Comparison of ENCODE assay signal across 35 mouse cellular contexts in the genomic region with DNA sequence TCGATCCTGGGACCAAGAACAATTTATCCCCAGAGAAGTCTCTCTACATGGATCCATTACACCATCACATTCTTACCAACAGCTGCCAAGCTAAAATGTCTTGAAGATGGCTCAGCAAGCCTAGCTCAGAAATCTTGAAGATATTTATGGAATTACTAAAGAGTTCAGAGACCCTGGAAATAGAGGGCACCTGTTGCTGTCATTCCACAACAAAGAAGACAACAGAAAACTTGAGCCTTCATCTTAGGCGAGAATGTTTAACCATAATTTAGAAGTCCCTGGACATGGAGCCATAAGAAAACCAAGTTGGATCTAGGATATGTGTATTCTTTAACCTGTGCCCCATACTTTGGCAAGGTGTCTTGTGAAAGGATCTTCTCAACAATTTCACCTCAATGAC.
"Had no signal": no experiment of that assay in that cellular context is flagged by ENCODE, and none has a peak within 500 bp of the region (broad histone marks: within the 10 kb centered on the region; RNA-seq: fewer than 3 reads in every experiment).

No protein-coding gene starts in this region.

- DNase-seq: heart, postnatal 10 days; heart, postnatal 14 days; heart, postnatal 36 days; heart, postnatal 4 days; kidney, adult 11 months; kidney, adult 18-20 months; kidney, adult 2 months; kidney, adult 8-10 months; kidney, adult 9 months; kidney, postnatal 10 days; kidney, postnatal 14 days; kidney, postnatal 25 days; kidney, postnatal 36 days; kidney, postnatal 4 days; layer of hippocampus, adult 9-11 months; layer of hippocampus, postnatal 36 days had no signal

- ATAC-seq: hindbrain, embryonic 16.5 days; hindbrain, postnatal 0 days; inflammation-experienced regulatory T-cells, adult 6 months; intestine, embryonic 15.5 days; intestine, embryonic 16.5 days; intestine, postnatal 0 days had no signal

- H3K4me3 ChIP-seq: heart, embryonic 10.5 days; heart, embryonic 12.5 days; heart, embryonic 13.5 days; heart, embryonic 15.5 days; hindbrain, embryonic 10.5 days; hindbrain, embryonic 12.5 days; hindbrain, embryonic 13.5 days; hindbrain, embryonic 15.5 days; intestine, embryonic 15.5 days; kidney, embryonic 15.5 days; layer of hippocampus, adult 2 months had no signal

- H3K27ac ChIP-seq: heart, embryonic 10.5 days; heart, embryonic 15.5 days; hindbrain, embryonic 10.5 days; hindbrain, embryonic 12.5 days; hindbrain, embryonic 13.5 days; hindbrain, embryonic 14.5 days; hindbrain, embryonic 15.5 days; hindbrain, postnatal 0 days; intestine, embryonic 15.5 days; kidney, embryonic 15.5 days; kidney, postnatal 0 days; layer of hippocampus, adult 2 months had no signal

- H3K9me3 ChIP-seq: heart, embryonic 10.5 days; heart, embryonic 12.5 days; heart, embryonic 13.5 days; heart, embryonic 15.5 days; hindbrain, embryonic 10.5 days; hindbrain, embryonic 12.5 days; hindbrain, embryonic 13.5 days; hindbrain, embryonic 15.5 days; intestine, embryonic 15.5 days; kidney, embryonic 15.5 days had no signal

- H3K36me3 ChIP-seq: heart, embryonic 10.5 days; heart, embryonic 12.5 days; heart, embryonic 13.5 days; heart, embryonic 15.5 days; hindbrain, embryonic 10.5 days; hindbrain, embryonic 12.5 days; hindbrain, embryonic 13.5 days; hindbrain, embryonic 15.5 days; intestine, embryonic 15.5 days; kidney, embryonic 15.5 days had no signal

- H3K4me2 ChIP-seq: heart, embryonic 11.5 days; heart, embryonic 12.5 days; heart, embryonic 13.5 days; heart, embryonic 15.5 days; hindbrain, embryonic 12.5 days; hindbrain, embryonic 13.5 days; hindbrain, embryonic 14.5 days; hindbrain, embryonic 15.5 days; intestine, embryonic 15.5 days; kidney, embryonic 15.5 days had no signal

- H3K4me1 ChIP-seq: heart, embryonic 10.5 days; heart, embryonic 12.5 days; heart, embryonic 13.5 days; heart, embryonic 15.5 days; hindbrain, embryonic 10.5 days; hindbrain, embryonic 12.5 days; hindbrain, embryonic 13.5 days; hindbrain, embryonic 15.5 days; intestine, embryonic 15.5 days; kidney, embryonic 15.5 days had no signal

- H3K27me3 ChIP-seq: heart, embryonic 12.5 days; heart, embryonic 13.5 days; heart, embryonic 15.5 days; hindbrain, embryonic 12.5 days; hindbrain, embryonic 13.5 days; hindbrain, embryonic 15.5 days; intestine, embryonic 15.5 days; kidney, embryonic 15.5 days had no signal

- H3K9ac ChIP-seq: heart, embryonic 12.5 days; heart, embryonic 13.5 days; heart, embryonic 15.5 days; hindbrain, embryonic 12.5 days; hindbrain, embryonic 13.5 days; hindbrain, embryonic 14.5 days; hindbrain, embryonic 15.5 days; intestine, embryonic 15.5 days; kidney, embryonic 15.5 days had no signal
